In genomic region chr8:83622389-83622989, GRCm38 (mm10) we compare ENCODE assay signal across 9 mouse cellular contexts. TPM values are rescaled to one million over a fixed set of nuclear protein-coding genes. Genes with fewer than 3 reads are reported as not detected.
A peak's percentile ranks its signal among the peaks of the same experiment; 100 is the strongest.
DNase-seq lines count a peak whose midpoint lies in the region; ATAC-seq and TF ChIP-seq lines count a peak whose summit lies in the region.
"Had no signal": no experiment of that assay in that cellular context is flagged by ENCODE, and none has a peak within 500 bp of the region (broad histone marks: within the 10 kb centered on the region; RNA-seq: fewer than 3 reads in every experiment).

No protein-coding gene starts in this region.

- TF ChIP-seq CTCF in CH12.LX (conservative IDR thresholded peaks at IDR 0.05 in 1 of 2, IDR thresholded peaks at IDR 0.05 in 1 of 2; ENCODE audit: low read depth in 2 of 2, low read length in 2 of 2) = peak; percentile 61 to 86
- peak; percentile 99 for TF ChIP-seq CTCF in liver, embryonic 14.5 days (IDR thresholded peaks at IDR 0.05; ENCODE audit: low read depth)

- DNase-seq in CH12.LX (ENCODE audit: extremely low read depth) = peak; percentile 77
- peak; percentile 77 for DNase-seq in c-Kit-positive CD71-negative TER-119-negative erythroid progenitor cells, embryonic 14.5 days (ENCODE audit: low read depth)
- peak; percentile 80 for DNase-seq in forebrain, embryonic 10.5 days (ENCODE audit: extremely low spot score, low spot score)
- peak; percentile 92 to 95 for DNase-seq in kidney, postnatal 25 days
- peak; percentile 77 to 87 (median 78) for DNase-seq in liver, embryonic 14.5 days (ENCODE audit: low read depth in 3 of 3, low spot score in 3 of 3)
- peak; percentile 87 for DNase-seq in neural tube, embryonic 11.5 days (ENCODE audit: low spot score)

- 11% methylated on average over 23 of the region's 23 CpGs for WGBS in forebrain, embryonic 10.5 days
- WGBS in heart, embryonic 15.5 days = 8% methylated on average over 23 of the region's 23 CpGs
- WGBS in liver, embryonic 14.5 days (ENCODE audit: insufficient replicate concordance) = 3% methylated on average over 23 of the region's 23 CpGs
- 8% methylated on average over 23 of the region's 23 CpGs for WGBS in neural tube, embryonic 11.5 days
- 6% methylated on average over 23 of the region's 23 CpGs for WGBS in stomach, embryonic 16.5 days

- H3K27ac ChIP-seq in CH12.LX (ENCODE audit: insufficient read depth, low read depth) = no peak overlapping the region
- H3K27ac ChIP-seq in forebrain, embryonic 10.5 days = peak overlapping the region; percentile 70
- H3K27ac ChIP-seq in heart, embryonic 15.5 days = no peak overlapping the region
- H3K27ac ChIP-seq in liver, embryonic 14.5 days = peak overlapping the region; percentile 63
- no peak overlapping the region for H3K27ac ChIP-seq in neural tube, embryonic 11.5 days (ENCODE audit: low read depth, low read length)
- H3K27ac ChIP-seq in stomach, embryonic 16.5 days (ENCODE audit: low read length) = no peak overlapping the region
- H3K27ac ChIP-seq: macrophage had no signal

- peak overlapping the region in 2 of 3 experiments; percentile 21 to 47 for H3K4me3 ChIP-seq in CH12.LX (replicated peaks in 1 of 3; ENCODE audit: low read depth in 2 of 3, low read length in 2 of 3, poor library complexity in 1 of 3)
- peak overlapping the region; percentile 51 for H3K4me3 ChIP-seq in forebrain, embryonic 10.5 days
- H3K4me3 ChIP-seq in heart, embryonic 15.5 days = peak overlapping the region; percentile 42
- peak overlapping the region; percentile 39 to 44 for H3K4me3 ChIP-seq in liver, embryonic 14.5 days (ENCODE audit: insufficient read depth in 1 of 2, low read depth in 2 of 2, low read length in 2 of 2)
- peak overlapping the region; percentile 31 for H3K4me3 ChIP-seq in neural tube, embryonic 11.5 days (ENCODE audit: low read depth, low read length)
- H3K4me3 ChIP-seq in stomach, embryonic 16.5 days (replicated peaks; ENCODE audit: low read length) = peak overlapping the region; percentile 42

- H3K36me3 ChIP-seq in CH12.LX (replicated peaks in 1 of 2; ENCODE audit: control insufficient read depth in 1 of 2, insufficient read depth in 1 of 2, low read length in 1 of 2) = no peaks in the 10 kb centered on the region
- no peaks in the 10 kb centered on the region for H3K36me3 ChIP-seq in forebrain, embryonic 10.5 days (replicated peaks)
- no peaks in the 10 kb centered on the region for H3K36me3 ChIP-seq in heart, embryonic 15.5 days
- no peaks in the 10 kb centered on the region for H3K36me3 ChIP-seq in liver, embryonic 14.5 days (replicated peaks; ENCODE audit: control insufficient read depth, insufficient read depth, low read depth)
- H3K36me3 ChIP-seq in neural tube, embryonic 11.5 days (ENCODE audit: control insufficient read depth, insufficient read depth, low read length) = no peaks in the 10 kb centered on the region
- no peaks in the 10 kb centered on the region for H3K36me3 ChIP-seq in stomach, embryonic 16.5 days (ENCODE audit: control insufficient read depth, insufficient read depth, low read length)

- H3K79me2 ChIP-seq in CH12.LX (replicated peaks; ENCODE audit: control insufficient read depth, extremely low read depth, insufficient read depth, poor library complexity, severe bottlenecking) = no peaks in the 10 kb centered on the region

- no peak overlapping the region for H3K9ac ChIP-seq in CH12.LX (ENCODE audit: insufficient read depth, low read depth)
- H3K9ac ChIP-seq in heart, embryonic 15.5 days = no peak overlapping the region
- peak overlapping the region; percentile 37 for H3K9ac ChIP-seq in liver, embryonic 14.5 days (replicated peaks)
- peak overlapping the region; percentile 62 for H3K9ac ChIP-seq in neural tube, embryonic 11.5 days (ENCODE audit: low read length)
- H3K9ac ChIP-seq in stomach, embryonic 16.5 days (ENCODE audit: low read length) = peak overlapping the region; percentile 69

- peaks cover 15 to 29% of the 10 kb centered on the region in 2 experiments for H3K4me1 ChIP-seq in CH12.LX (ENCODE audit: control insufficient read depth in 1 of 2, insufficient read depth in 2 of 2)
- peaks cover 10% of the 10 kb centered on the region for H3K4me1 ChIP-seq in forebrain, embryonic 10.5 days
- H3K4me1 ChIP-seq in heart, embryonic 15.5 days (replicated peaks) = peaks cover 3% of the 10 kb centered on the region; the same call in 1 of the 2 replicates
- H3K4me1 ChIP-seq in liver, embryonic 14.5 days (replicated peaks; ENCODE audit: control insufficient read depth in 2 of 2, insufficient read depth in 2 of 2, low read length in 1 of 2) = peaks cover 36 to 41% of the 10 kb centered on the region in 2 experiments
- no peaks in the 10 kb centered on the region for H3K4me1 ChIP-seq in neural tube, embryonic 11.5 days (ENCODE audit: control insufficient read depth, insufficient read depth, low read length)
- no peaks in the 10 kb centered on the region for H3K4me1 ChIP-seq in stomach, embryonic 16.5 days (ENCODE audit: control insufficient read depth, insufficient read depth, low read length)

- no peak for TF ChIP-seq EP300 in CH12.LX (IDR thresholded peaks at IDR 0.05; ENCODE audit: low read length)
- peak; percentile 73 for TF ChIP-seq EP300 in liver, embryonic 14.5 days (IDR thresholded peaks at IDR 0.05; ENCODE audit: low read depth)

- peak overlapping the region; percentile 68 for H3K4me2 ChIP-seq in CH12.LX (ENCODE audit: insufficient read depth, low read depth, poor library complexity, severe bottlenecking)
- peak overlapping the region; percentile 78 for H3K4me2 ChIP-seq in heart, embryonic 15.5 days
- H3K4me2 ChIP-seq in liver, embryonic 14.5 days (ENCODE audit: low read depth) = peak overlapping the region; percentile 67
- H3K4me2 ChIP-seq in neural tube, embryonic 11.5 days (ENCODE audit: low read depth) = peak overlapping the region; percentile 70
- peak overlapping the region; percentile 72 for H3K4me2 ChIP-seq in stomach, embryonic 16.5 days (ENCODE audit: low read depth, low read length)

- TF ChIP-seq POLR2A in CH12.LX (IDR thresholded peaks at IDR 0.05; ENCODE audit: low read depth, low read length) = no peak

- peaks cover 2% of the 10 kb centered on the region for H3K9me3 ChIP-seq in CH12.LX (replicated peaks; ENCODE audit: low read length)
- H3K9me3 ChIP-seq in forebrain, embryonic 10.5 days = no peaks in the 10 kb centered on the region
- no peaks in the 10 kb centered on the region for H3K9me3 ChIP-seq in heart, embryonic 15.5 days (replicated peaks)
- H3K9me3 ChIP-seq in liver, embryonic 14.5 days (ENCODE audit: control insufficient read depth, low read length) = no peaks in the 10 kb centered on the region
- H3K9me3 ChIP-seq in neural tube, embryonic 11.5 days (ENCODE audit: control insufficient read depth, low read length) = no peaks in the 10 kb centered on the region
- H3K9me3 ChIP-seq in stomach, embryonic 16.5 days (replicated peaks; ENCODE audit: control insufficient read depth, low read length) = no peaks in the 10 kb centered on the region

- peak; percentile 73 for ATAC-seq in heart, embryonic 15.5 days (replicated peaks; ENCODE audit: insufficient number of reproducible peaks, insufficient read depth, low FRiP score, low read depth)
- peak; percentile 84 for ATAC-seq in liver, embryonic 14.5 days (ENCODE audit: insufficient read depth)
- ATAC-seq in neural tube, embryonic 11.5 days (ENCODE audit: insufficient read depth, low FRiP score, low TSS enrichment) = peak; percentile 83
- ATAC-seq in stomach, embryonic 16.5 days (ENCODE audit: insufficient read depth, low FRiP score) = peak; percentile 89

- no peaks in the 10 kb centered on the region for H3K27me3 ChIP-seq in CH12.LX (replicated peaks)
- peaks cover 14% of the 10 kb centered on the region for H3K27me3 ChIP-seq in forebrain, embryonic 10.5 days (ENCODE audit: poor library complexity, severe bottlenecking)
- H3K27me3 ChIP-seq in heart, embryonic 15.5 days = no peaks in the 10 kb centered on the region
- H3K27me3 ChIP-seq in liver, embryonic 14.5 days (ENCODE audit: control insufficient read depth, insufficient read depth, low read length) = no peaks in the 10 kb centered on the region
- no peaks in the 10 kb centered on the region for H3K27me3 ChIP-seq in neural tube, embryonic 11.5 days (ENCODE audit: control insufficient read depth, insufficient read depth, low read length)
- H3K27me3 ChIP-seq in stomach, embryonic 16.5 days (ENCODE audit: control insufficient read depth, insufficient read depth, low read length) = no peaks in the 10 kb centered on the region

- dilution Hi-C loops in CH12.LX (cut with MboI; ENCODE audit: extremely low pct_ligation_motif_present, extremely low pct_unique_long_range_greater_than_20kb, low sequenced_read_pairs) = no loop called here

- in situ Hi-C loops in CH12.LX (cut with MboI; ENCODE audit: low pct_ligation_motif_present, low pct_unique_long_range_greater_than_20kb, low sequenced_read_pairs) = no loop called here

- peak; percentile 69 for TF ChIP-seq RAD21 in CH12.LX (IDR thresholded peaks at IDR 0.05; ENCODE audit: low read depth, low read length)

RNA-seq across cellular contexts. Expression of gene Dnajb1, which starts 14.5 kb away (rescaled TPM):
- total RNA-seq in CH12.LX (2012; rRNA removed) = 24.9 and 32.0 TPM in 2 replicates
- 29.5 and 30.7 TPM in 2 replicates for total RNA-seq in CH12.LX (2014; rRNA removed)
- 30.5 and 30.9 TPM in 2 replicates for polyA plus RNA-seq in CH12.LX (2012; ENCODE audit: insufficient read length, low read depth)
- polyA plus RNA-seq in forebrain, embryonic 10.5 days (2016; fragmentation: Nextera tagmentation; extraction: Ambion mirVana) = 65.2 and 77.8 TPM in 2 replicates
- 36.7 and 47.2 TPM in 2 replicates for polyA plus RNA-seq in heart, embryonic 15.5 days (2015; fragmentation: Nextera tagmentation; extraction: Ambion mirVana)
- polyA plus RNA-seq in liver, embryonic 14.5 days (2012; rRNA removed) = 26.1 and 32.7 TPM in 2 replicates
- polyA plus RNA-seq in liver, embryonic 14.5 days (2014; fragmentation: Nextera tagmentation; extraction: Ambion mirVana) = 37.6 and 37.8 TPM in 2 replicates
- polyA plus RNA-seq in neural tube, embryonic 11.5 days (2014; fragmentation: Nextera tagmentation; extraction: Ambion mirVana) = 64.9 and 68.9 TPM in 2 replicates
- 69.6 and 74.3 TPM in 2 replicates for polyA plus RNA-seq in stomach, embryonic 16.5 days (2015; fragmentation: Nextera tagmentation; extraction: Ambion mirVana)

RNA-seq across cellular contexts. Expression of gene Tecr, which starts 14.7 kb away (rescaled TPM):
- total RNA-seq in CH12.LX (2012; rRNA removed) (130 and 171 TPM in 2 replicates), CH12.LX (2014; rRNA removed) (95.9 and 111 TPM in 2 replicates)
- polyA plus RNA-seq in CH12.LX (2012; ENCODE audit: insufficient read length, low read depth) = 199 and 209 TPM in 2 replicates
- polyA plus RNA-seq in forebrain, embryonic 10.5 days (2016; fragmentation: Nextera tagmentation; extraction: Ambion mirVana) = 637 and 658 TPM in 2 replicates
- polyA plus RNA-seq in heart, embryonic 15.5 days (2015; fragmentation: Nextera tagmentation; extraction: Ambion mirVana) = 349 and 431 TPM in 2 replicates
- 176 and 217 TPM in 2 replicates for polyA plus RNA-seq in liver, embryonic 14.5 days (2012; rRNA removed)
- polyA plus RNA-seq in liver, embryonic 14.5 days (2014; fragmentation: Nextera tagmentation; extraction: Ambion mirVana) = 294 and 325 TPM in 2 replicates
- polyA plus RNA-seq in neural tube, embryonic 11.5 days (2014; fragmentation: Nextera tagmentation; extraction: Ambion mirVana) = 734 and 760 TPM in 2 replicates
- polyA plus RNA-seq in stomach, embryonic 16.5 days (2015; fragmentation: Nextera tagmentation; extraction: Ambion mirVana) = 503 and 554 TPM in 2 replicates

RNA-seq across cellular contexts. Expression of gene Gipc1, which starts 30.0 kb away (rescaled TPM):
- total RNA-seq in CH12.LX (2012; rRNA removed) (21.2 and 25.8 TPM in 2 replicates), CH12.LX (2014; rRNA removed) (21.0 and 24.4 TPM in 2 replicates)
- polyA plus RNA-seq in CH12.LX (2012; ENCODE audit: insufficient read length, low read depth) = 22.6 and 24.2 TPM in 2 replicates
- 220 and 227 TPM in 2 replicates for polyA plus RNA-seq in forebrain, embryonic 10.5 days (2016; fragmentation: Nextera tagmentation; extraction: Ambion mirVana)
- polyA plus RNA-seq in heart, embryonic 15.5 days (2015; fragmentation: Nextera tagmentation; extraction: Ambion mirVana) = 127 and 141 TPM in 2 replicates
- 22.5 and 27.2 TPM in 2 replicates for polyA plus RNA-seq in liver, embryonic 14.5 days (2012; rRNA removed)
- polyA plus RNA-seq in liver, embryonic 14.5 days (2014; fragmentation: Nextera tagmentation; extraction: Ambion mirVana) = 32.5 and 34.7 TPM in 2 replicates
- polyA plus RNA-seq in neural tube, embryonic 11.5 days (2014; fragmentation: Nextera tagmentation; extraction: Ambion mirVana) = 174 and 181 TPM in 2 replicates
- polyA plus RNA-seq in stomach, embryonic 16.5 days (2015; fragmentation: Nextera tagmentation; extraction: Ambion mirVana) = 190 TPM in 2 replicates

RNA-seq across cellular contexts. Expression of gene Ptger1, which starts 44.0 kb away (rescaled TPM):
- total RNA-seq in CH12.LX (2012; rRNA removed) (3.3 and 4.0 TPM in 2 replicates), CH12.LX (2014; rRNA removed) (not detected in 2 replicates)
- polyA plus RNA-seq in CH12.LX (2012; ENCODE audit: insufficient read length, low read depth) = 2.6 and 7.6 TPM in 2 replicates
- 0.37 and 0.52 TPM in 2 replicates for polyA plus RNA-seq in forebrain, embryonic 10.5 days (2016; fragmentation: Nextera tagmentation; extraction: Ambion mirVana)
- polyA plus RNA-seq in heart, embryonic 15.5 days (2015; fragmentation: Nextera tagmentation; extraction: Ambion mirVana) = 0.45 and 0.84 TPM in 2 replicates
- 0.09 and 0.19 TPM in 2 replicates for polyA plus RNA-seq in liver, embryonic 14.5 days (2012; rRNA removed)
- polyA plus RNA-seq in liver, embryonic 14.5 days (2014; fragmentation: Nextera tagmentation; extraction: Ambion mirVana) = 0.18 and 0.47 TPM in 2 replicates
- polyA plus RNA-seq in neural tube, embryonic 11.5 days (2014; fragmentation: Nextera tagmentation; extraction: Ambion mirVana) = 0.34 and 1.1 TPM in 2 replicates
- 5.7 and 6.3 TPM in 2 replicates for polyA plus RNA-seq in stomach, embryonic 16.5 days (2015; fragmentation: Nextera tagmentation; extraction: Ambion mirVana)

RNA-seq across cellular contexts. Expression of gene Ndufb7, which starts 56.0 kb away (rescaled TPM):
- total RNA-seq in CH12.LX (2012; rRNA removed) = 316 and 331 TPM in 2 replicates
- total RNA-seq in CH12.LX (2014; rRNA removed) = 213 and 223 TPM in 2 replicates
- 144 and 202 TPM in 2 replicates for polyA plus RNA-seq in CH12.LX (2012; ENCODE audit: insufficient read length, low read depth)
- polyA plus RNA-seq in forebrain, embryonic 10.5 days (2016; fragmentation: Nextera tagmentation; extraction: Ambion mirVana) = 342 and 357 TPM in 2 replicates
- polyA plus RNA-seq in heart, embryonic 15.5 days (2015; fragmentation: Nextera tagmentation; extraction: Ambion mirVana) = 537 and 672 TPM in 2 replicates
- polyA plus RNA-seq in liver, embryonic 14.5 days (2012; rRNA removed) = 160 and 197 TPM in 2 replicates
- polyA plus RNA-seq in liver, embryonic 14.5 days (2014; fragmentation: Nextera tagmentation; extraction: Ambion mirVana) = 283 and 290 TPM in 2 replicates
- polyA plus RNA-seq in neural tube, embryonic 11.5 days (2014; fragmentation: Nextera tagmentation; extraction: Ambion mirVana) = 326 and 331 TPM in 2 replicates
- polyA plus RNA-seq in stomach, embryonic 16.5 days (2015; fragmentation: Nextera tagmentation; extraction: Ambion mirVana) = 285 and 326 TPM in 2 replicates

Comparison
In these comparisons a context has a peak if more than half of its experiments do, and no peak if none do; other contexts are left out.
1. H3K27ac ChIP-seq: peak in forebrain, embryonic 10.5 days (single experiment) and liver, embryonic 14.5 days (single experiment); none in CH12.LX (single experiment), heart, embryonic 15.5 days (single experiment), neural tube, embryonic 11.5 days (single experiment) and stomach, embryonic 16.5 days (single experiment).
2. H3K9ac ChIP-seq: peak in liver, embryonic 14.5 days (single experiment), neural tube, embryonic 11.5 days (single experiment) and stomach, embryonic 16.5 days (single experiment); none in CH12.LX (single experiment) and heart, embryonic 15.5 days (single experiment).
3. Peak in every context shown above with its lines, with median percentiles within 50 percentile points of each other: DNase-seq, H3K4me2 ChIP-seq, H3K4me3 ChIP-seq and ATAC-seq.